Mouse (Mus musculus) heart, postnatal 25 days (tissue): Measurements from ENCODE around the gene Reep3. TPM values are rescaled to one million over a fixed set of nuclear protein-coding genes. Genes with fewer than 3 reads are reported as not detected.

ENCODE experiments used
- DNase-seq: peaks from one replicate; pipeline ENCODE4 v3.0.0; 2022; ENCODE audit warnings: low spot score
- intact Hi-C: fragments of 180-260 bp; cut with DNase I; formaldehyde crosslinking; loops from one replicate; pipeline ENCODE4 v1.15.1; 2025
- total RNA-seq, 2 experiments: library from RNA; stranded (reverse); gene quantifications; 2 replicates each; pipeline ENCODE4 v1.2.3; 2021

The Reep3 gene
- total RNA-seq: 10 to 100 TPM; 21.4 to 22.9 TPM

DNA sequence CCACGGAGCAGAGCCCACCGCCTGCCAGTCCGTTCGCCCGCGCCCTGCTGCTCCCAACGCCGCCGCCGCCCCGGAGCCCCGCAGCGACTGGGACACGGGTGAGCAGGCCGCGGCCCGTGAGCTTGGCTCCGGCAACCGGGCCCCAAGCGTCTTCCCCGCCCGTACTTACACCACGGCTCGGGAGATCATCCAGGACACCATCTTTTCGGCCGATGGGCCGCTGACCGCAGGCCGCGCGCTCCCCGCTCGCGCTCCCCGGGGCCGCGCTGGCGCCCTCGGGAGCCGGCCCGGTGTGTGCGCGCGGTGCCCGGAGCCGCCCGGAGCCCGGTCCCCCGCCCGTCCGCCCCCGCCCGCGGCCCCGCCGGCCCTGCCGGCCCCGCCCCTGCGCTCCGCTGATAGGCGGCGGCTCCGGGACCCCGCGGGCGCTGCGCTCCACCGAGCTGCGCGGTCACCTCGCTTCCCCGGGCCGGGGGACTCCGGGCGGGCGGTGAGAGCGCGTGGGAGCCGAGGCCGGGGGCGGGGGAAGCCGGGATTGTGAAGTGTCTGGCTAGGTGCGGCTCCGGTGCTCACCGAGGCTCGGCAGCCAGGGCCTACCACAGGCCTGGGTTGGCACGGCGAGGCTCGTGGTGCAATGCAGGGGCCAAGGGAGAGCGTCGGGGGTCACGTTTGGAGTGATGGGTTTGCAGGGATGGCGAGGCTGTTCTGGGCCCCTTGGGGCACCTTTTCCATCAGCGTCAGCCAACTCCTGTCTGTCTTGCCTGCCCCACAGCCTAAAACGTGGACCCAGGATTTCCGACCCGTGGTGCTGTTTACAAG, at the start of gene Reep3:
TSS of gene Reep3 (minus strand) at position 325 of the 816 bp plus-strand sequence.
- intact Hi-C loops: loop anchor here (2.0 to 5.0 kb wide), 3 partner anchors 30 to 95 kb away; no protein-coding TSS in a partner anchor
- peak; percentile 69 for DNase-seq

DNA sequence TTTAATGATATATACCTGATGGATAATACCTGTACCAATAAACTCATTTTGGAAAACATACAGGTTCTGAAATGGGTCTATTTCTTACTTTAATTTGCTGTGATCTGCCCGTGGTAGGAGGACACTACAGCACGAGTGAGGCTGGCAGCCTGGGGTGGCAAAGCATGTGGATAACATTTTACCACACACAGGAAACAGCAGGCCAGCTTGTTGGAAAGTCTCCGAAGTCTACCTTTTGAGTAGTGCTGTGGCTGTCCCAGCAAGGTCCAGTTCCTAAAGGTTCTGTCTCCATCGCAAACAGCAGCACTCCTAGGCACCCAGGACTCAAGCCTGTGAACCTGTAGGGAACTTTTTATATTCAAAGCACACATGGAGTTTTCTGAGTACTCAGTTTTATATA, 48.9 kb upstream of the Reep3 start:
- intact Hi-C loops: no loop called here
- no peak for DNase-seq

DNA sequence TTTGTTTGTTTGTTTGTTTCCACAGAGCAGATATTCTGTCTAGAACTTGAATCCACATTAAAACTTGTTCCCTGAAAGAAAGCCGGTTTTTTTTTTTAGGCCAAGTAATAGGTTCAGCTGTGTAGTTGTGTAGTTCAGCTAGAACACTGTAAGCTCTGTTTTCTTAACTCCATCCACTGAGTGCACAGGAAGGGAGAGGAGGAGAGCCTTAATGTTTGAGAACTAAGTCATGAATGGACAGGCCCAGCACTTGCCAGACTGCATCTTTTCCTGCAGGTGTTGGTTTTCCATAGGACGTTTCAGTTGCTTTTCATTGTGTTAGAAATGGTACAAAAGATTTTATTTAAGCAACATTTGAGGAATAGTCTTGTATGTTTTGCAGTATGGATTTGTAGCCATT, 47.5 kb upstream of the Reep3 start:
- no peak for DNase-seq
- intact Hi-C loops: no loop called here

DNA sequence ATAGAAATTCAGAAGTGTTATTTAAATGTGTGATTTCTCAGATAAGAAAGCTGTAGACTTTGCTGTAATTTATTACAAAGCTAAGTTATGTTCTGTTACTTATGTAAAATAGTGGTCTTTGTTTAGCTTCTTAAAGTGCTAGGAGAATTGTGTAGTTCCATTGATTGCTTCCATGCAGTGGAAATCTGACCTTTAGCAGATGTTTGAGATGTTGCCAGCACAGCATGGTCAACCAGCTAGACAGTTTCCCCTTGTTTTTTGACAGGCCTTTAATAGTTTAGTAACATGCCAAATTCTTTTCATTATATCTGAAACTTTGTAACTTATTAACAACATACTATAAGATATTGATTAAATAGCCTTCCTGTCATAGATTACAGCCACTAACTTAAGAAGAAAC, 46.9 kb upstream of the Reep3 start:
- intact Hi-C loops: no loop called here
- DNase-seq: no peak

DNA sequence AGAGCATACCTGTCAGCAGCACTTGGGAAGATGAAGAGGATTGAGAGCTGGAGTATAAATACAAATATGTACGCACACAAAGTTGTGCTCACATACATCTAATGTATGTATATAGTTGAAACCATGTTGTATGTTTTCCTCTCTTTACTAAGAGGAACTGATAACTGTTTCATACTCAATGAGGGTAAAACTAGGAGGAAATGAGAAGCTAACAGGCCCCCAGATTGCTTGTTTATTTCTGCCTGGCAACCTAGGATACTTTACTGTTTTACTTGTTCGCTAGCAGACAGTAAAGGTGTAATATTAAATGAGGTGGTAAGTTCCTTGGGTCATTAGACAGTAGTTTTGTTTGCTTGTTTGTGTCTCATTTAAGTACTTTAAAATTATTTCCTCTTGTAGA, 40.7 kb upstream of the Reep3 start:
- intact Hi-C loops: no loop called here
- no peak for DNase-seq

DNA sequence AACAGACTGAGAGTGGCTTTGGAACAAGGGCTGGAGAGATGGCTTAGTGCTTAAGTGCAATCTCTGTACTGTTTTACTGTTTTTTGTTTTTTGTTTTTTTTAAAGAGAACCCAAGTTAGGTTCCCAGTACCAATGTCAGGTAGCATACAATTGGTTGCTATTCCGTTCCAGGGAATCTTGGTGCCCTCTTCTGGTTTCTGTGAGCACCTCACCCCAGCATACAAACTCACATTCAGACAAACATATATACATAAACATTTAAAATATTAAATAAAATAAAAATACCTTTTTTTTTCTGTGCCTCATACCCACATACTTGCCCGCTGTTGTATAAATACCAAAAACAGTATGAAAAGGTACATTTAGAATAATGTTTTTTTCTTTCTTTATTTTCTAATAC, 37.6 kb upstream of the Reep3 start:
- intact Hi-C loops: loop anchor here (5.0 kb wide), 1 partner anchor 53 kb away; no protein-coding TSS in a partner anchor
- no peak for DNase-seq

DNA sequence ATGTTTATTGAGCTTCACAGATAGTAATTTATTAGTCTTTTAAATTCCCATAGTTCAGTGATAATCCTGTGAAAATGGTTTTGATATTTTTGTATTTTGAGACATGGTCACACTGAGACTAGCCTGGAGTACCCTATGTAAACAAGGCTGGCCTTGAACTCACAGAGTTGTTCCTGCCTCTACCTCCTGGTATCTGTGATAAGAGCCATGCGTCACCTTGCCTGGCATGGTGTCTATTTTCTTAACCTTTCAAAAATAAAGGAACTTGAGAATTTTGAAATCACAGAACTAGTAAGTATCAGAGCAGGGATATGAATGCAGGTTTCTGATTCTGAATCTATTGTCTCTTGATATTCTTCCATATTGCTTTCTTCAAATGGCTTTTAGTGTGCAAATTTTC, 35.0 kb upstream of the Reep3 start:
- intact Hi-C loops: loop anchor here (5.0 kb wide), 1 partner anchor 56 kb away; no protein-coding TSS in a partner anchor
- no peak for DNase-seq

DNA sequence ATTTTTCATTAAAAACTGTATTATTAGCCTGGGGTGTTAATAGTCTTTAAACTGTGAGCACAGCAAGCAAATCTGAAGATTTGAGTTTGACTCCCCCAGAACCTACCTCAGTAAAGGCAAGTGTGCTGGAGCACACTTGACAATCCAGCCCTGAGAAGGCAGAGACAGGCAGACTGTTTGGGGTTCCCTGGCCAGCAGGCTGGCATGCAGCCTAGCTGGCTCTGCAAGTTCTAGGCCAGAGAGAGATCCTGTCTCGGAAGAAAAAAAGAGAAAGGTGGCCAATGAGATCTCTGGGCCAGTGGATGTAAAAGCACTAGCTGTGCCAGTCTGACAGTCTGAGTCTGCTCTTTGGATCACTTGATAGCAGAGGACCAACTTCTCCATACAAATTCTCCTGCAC, 32.8 kb upstream of the Reep3 start:
- DNase-seq: no peak
- intact Hi-C loops: loop anchor here (5.0 kb wide), 1 partner anchor 127 kb away; no protein-coding TSS in a partner anchor

DNA sequence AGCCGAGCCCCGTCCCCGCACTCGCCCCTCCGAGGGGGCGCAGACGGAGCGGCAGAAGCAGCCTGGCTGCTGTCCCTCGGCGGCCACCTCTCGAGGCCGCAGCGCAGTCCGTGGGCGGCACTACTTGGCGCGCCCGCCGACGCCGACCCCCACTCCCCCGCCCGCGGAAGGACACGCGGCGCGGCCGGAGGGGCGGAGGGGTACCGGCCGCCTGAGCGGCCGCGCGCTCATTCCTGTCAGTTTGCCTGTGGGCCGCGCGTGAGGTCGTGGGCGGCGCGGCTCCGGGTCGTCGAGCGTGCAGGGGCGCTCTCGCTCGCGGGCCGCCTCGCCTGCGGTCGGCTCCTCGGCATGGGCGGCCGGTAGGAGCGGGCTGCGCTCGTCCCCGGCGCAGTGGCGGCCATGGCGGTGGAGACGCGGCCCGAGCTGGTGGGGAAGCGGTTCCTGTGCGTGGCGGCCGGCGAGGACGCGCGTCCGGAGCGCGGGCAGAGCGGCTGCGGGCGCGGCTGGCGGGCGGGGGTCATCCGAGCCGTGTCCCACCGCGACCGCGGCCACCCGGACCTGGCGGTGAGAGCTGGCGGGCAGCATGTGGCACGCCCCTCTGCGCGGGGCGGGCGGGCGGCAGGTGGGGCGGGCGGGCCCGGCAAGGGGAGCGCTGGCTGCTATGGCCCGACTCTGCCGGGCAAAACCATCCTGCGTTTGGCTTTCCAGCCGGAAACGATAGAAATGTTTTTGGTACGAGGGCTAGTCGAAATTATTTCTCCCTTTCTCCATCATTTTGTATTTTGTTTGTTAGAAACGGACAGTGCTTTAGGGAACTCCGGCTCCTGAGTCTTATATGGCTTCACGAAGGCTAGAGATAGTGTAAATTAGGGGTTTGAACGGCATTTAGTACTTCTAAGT, 30.4 kb upstream of the Reep3 start:
- no peak for DNase-seq
- intact Hi-C loops: loop anchor here (2.0 to 5.0 kb wide), 2 partner anchors 30 to 125 kb away; partner anchors contain the start of genes Jmjd1c and Reep3

DNA sequence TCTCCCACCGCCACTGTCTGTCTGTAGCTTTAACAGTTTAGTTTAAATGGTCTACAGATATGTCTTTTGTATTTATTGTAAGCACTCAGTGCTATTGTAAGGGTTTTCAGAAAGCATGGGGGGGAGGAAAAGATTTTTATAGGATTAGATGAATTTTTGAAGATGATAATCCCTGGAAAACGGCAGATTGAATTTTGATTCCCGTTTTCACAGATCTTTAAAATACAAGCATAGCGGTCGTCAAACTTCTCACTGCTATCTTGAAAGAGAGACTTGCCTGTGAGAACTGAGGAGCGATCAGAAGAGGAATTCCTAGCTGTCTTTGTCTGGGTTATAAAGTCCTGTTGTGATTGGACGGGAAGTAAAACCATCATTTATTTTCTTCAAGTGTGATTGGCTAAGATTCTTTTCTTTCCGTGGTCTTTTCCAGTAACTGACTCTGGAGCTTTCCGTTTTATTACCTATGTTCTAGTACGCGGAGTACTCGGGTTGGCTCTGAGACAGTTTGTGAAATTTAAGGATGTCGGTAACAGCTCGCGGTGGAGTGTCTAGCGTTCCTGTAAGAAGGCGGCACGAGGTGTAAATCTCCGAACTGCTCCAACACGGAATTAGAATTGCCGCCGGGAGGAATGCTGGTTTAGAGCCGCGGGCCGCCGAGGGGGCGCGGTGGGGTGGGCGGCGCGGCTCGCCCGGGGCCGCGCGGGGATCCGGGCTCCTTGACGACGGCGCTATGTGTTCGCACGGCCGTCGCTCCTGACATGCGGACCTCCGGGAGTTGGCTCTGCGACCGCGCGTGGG, 29.5 kb upstream of the Reep3 start:
- DNase-seq: no peak
- intact Hi-C loops: loop anchor here (2.0 to 5.0 kb wide), 2 partner anchors 29 to 124 kb away; partner anchors contain the start of genes Jmjd1c and Reep3

DNA sequence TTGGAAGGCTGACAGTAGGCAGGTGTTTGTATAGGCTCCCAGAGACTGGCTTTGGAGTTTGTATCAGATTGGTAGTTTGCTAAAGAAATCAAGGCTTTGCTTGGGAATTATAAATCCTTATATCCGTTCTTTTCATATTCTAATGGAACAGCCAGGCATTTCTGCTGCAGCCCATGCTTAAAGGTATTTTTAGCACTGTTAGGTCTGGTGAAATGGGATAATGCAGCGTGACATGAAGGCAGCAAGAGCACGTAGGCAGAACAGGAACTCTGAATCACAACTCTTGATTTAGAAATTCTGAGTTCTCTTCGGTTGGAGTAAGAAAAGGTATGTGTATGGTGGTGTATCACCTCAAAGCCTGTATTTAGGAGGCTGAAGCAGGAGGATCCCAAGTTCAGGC, 27.4 kb upstream of the Reep3 start:
- intact Hi-C loops: loop anchor here (5.0 kb wide), 1 partner anchor 212 kb away; no protein-coding TSS in a partner anchor
- no peak for DNase-seq

DNA sequence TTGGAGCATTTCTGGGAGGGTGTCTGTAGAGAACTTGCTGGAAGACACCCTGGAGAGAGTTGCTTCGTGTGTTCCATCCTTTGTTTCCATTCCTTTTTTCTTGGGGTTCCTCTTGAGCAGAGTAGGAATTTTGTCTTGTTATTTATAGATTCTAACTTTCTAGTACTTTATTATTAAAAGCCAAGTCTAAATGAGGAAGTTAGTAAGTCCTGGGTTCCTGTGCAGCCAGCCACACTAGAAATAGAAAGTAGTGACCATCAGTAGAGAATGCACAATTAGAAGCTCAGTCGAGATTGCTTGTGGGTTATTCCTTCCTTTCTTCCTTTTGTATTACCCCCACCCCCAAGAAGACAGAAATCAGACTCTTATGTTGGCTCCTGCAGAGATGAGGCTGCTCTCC, 27.0 kb upstream of the Reep3 start:
- no peak for DNase-seq
- intact Hi-C loops: loop anchor here (5.0 kb wide), 1 partner anchor 211 kb away; no protein-coding TSS in a partner anchor

DNA sequence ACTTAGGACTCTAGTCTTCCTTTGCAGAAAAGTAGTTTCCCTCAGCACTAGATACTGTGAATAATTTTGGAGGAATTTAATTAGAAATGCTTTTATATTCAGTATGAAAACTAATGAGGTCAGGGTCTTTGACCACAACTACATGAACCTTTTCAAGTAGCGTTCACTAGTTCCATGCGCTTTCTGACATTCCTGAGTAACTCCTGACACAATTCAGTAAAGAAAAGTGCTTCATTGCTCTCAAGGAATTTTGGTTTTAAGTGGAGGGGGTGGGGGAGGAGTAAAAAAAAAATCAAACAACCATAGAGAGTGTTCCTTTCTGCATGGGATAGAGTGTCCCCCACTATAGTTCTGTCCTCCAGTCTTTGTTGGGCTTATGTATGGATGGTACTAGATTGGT, 23.9 kb upstream of the Reep3 start:
- no peak for DNase-seq
- intact Hi-C loops: loop anchor here (5.0 kb wide), 1 partner anchor 208 kb away; no protein-coding TSS in a partner anchor

DNA sequence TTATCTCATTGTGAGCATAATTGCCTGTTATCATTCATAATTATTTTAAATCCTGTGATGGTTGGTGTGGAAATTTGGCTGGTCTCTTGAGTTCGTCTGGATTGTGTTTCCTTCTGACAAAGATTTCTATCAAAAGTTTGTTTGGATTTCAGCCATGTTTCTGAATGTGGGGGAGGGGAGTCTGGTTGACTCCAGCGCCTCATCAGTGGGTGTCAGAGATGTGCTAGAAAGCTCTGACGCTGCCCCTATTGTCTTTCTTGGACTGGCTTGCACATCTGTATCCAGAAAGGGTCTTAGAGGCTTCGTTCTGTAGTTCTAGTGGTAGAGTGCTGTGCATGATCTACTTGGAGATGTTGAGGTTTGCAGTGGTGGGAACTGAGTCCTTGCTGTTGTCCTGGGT, 23.4 kb upstream of the Reep3 start:
- intact Hi-C loops: loop anchor here (5.0 kb wide), 1 partner anchor 208 kb away; no protein-coding TSS in a partner anchor
- no peak for DNase-seq

DNA sequence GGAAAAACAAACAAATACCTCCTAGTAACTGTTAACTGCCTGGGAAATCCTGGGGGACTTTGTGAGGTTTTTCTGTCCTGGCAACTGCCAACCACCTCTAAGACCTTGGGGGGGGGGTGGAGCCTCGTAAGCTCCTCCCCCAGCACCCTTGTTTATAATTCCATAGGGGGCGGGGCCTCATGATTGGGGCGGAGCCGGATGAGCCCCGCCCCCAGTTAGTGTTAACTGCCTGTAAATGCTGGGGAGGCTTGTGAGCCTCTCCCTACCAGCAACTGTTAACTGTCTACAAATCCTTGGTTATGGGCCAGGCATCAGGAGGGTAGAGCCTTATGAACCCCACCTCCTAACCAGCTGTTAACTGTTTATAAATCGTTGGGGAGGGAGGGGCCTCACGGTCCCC, 22.5 kb upstream of the Reep3 start:
- DNase-seq: no peak
- intact Hi-C loops: loop anchor here (5.0 kb wide), 1 partner anchor 67 kb away; no protein-coding TSS in a partner anchor

DNA sequence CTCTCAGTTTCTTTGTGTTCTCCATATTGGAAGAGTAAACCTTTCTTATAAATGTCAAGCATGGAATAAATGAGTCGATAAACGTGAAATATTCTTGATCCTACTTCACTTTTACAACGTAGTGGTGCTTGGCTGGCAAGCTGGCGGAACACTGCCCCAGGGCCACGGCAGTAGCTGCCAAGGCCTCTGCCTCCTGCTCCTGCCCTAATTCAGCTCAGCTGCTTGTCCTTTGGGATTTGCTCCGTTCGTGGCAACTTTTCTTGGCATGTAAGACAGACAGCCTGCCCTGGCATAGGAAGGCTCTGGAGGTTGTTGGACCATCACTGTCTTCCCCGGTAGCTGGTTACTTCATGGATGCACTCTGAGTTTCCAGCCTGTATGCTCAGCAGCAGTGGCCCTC, 19.5 kb upstream of the Reep3 start:
- intact Hi-C loops: loop anchor here (5.0 kb wide), 1 partner anchor 64 kb away; no protein-coding TSS in a partner anchor
- no peak for DNase-seq

DNA sequence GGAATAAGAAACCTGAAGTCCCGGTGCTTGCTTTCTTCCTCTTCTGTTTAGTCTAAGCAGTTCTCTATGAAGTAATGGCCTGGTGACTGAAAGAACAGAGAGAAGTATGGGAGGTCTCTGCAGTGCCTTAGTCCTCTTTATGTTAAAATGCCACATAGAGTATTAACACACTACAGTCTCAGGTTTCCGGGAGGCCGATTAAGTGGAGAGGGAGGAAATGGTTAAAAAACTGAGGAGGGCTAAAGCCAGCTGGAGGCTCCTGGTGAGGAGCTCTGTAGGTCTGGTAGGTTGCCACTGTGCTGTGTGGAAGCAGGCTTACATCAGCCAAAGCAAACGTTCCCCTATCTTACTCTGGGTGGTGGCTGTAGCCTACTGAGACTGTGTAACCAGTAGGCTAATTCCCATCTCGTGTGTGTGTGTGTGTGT, 18.9 kb upstream of the Reep3 start:
- intact Hi-C loops: loop anchor here (5.0 kb wide), 1 partner anchor 63 kb away; no protein-coding TSS in a partner anchor
- DNase-seq: no peak

DNA sequence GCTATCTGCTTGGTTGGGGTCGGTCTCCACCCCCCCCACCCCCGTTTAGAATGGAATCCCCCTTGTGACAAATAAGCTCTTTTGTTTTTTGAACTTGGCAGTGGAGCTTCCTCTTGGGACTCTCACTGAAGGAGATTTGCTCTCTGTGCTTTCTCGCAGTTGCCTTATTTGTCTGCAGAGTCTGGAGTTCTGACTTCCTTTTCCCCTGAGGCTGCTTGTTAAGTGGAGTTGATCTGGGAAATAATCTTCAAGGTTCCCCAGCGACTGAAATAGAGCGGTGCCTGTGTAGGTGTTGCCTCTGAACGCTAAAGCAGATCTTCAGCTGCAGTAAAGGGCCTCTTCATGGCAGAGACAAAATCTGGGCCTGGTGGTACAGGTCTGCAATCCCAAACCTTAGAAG, 18.4 kb upstream of the Reep3 start:
- intact Hi-C loops: loop anchor here (5.0 kb wide), 1 partner anchor 63 kb away; no protein-coding TSS in a partner anchor
- no peak for DNase-seq

DNA sequence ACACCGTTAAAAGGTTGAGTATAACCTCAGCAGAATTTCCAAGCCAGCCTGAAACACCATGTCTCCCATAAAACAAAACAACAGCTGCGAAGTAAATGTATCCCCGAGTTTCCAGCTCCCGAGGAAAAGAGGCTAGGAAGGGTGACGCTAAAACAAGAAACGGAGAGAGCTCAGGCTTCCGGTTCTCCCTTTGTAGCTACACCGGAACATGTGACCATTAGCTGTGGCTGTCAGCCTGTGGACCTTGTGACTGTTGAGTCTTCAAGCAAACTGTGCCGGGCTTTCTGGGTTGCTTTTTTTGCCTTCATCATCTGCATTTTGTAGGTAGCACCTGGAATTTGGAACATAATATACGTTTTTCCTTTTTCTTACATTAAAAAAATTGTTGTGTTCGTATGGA, 17.1 kb upstream of the Reep3 start:
- DNase-seq: no peak
- intact Hi-C loops: no loop called here
